Mouse (Mus musculus) cerebellum, adult 2 months (tissue): ENCODE measurements around the gene Ifitm1. TPM values are rescaled to one million over a fixed set of nuclear protein-coding genes. Genes with fewer than 3 reads are reported as not detected.
"Not testable (repeated sequence)": the region's sequence is repeated elsewhere in the genome, so short reads cannot be mapped to it uniquely, and the experiment has no call there.

Experiments used
- DNase-seq, 2 experiments: peaks; one replicate each; pipeline ENCODE4 v3.0.0; 2021
- H3K27ac ChIP-seq: fragments of 200-500 bp; 2 replicates; pipeline ENCODE4 v1.5.1; 2012; ENCODE audit warnings: low read length, control low read depth, inconsistent platforms; ENCODE audit not compliant: insufficient read depth
- H3K27me3 ChIP-seq: fragments of 200-500 bp; 2 replicates; pipeline ENCODE4 v1.6.1; 2012; ENCODE audit warnings: inconsistent platforms, mild to moderate bottlenecking, low read length, moderate library complexity; ENCODE audit not compliant: control insufficient read depth, insufficient read depth
- H3K4me1 ChIP-seq: fragments of 200-500 bp; 2 replicates; pipeline ENCODE4 v1.6.1; 2011; ENCODE audit warnings: low read length; ENCODE audit not compliant: control insufficient read depth, insufficient read depth
- H3K4me3 ChIP-seq: fragments of 200-500 bp; replicated peaks from 2 replicates; pipeline ENCODE3; 2011; ENCODE audit warnings: mild to moderate bottlenecking, low read depth, low read length, control low read depth; ENCODE audit not compliant: insufficient read depth
- CTCF ChIP-seq: fragments of 200-500 bp; IDR thresholded peaks from 2 replicates; pipeline ENCODE4 v1.5.1; 2011; ENCODE audit warnings: low read depth, mild to moderate bottlenecking, control low read depth, low read length, moderate library complexity, borderline replicate concordance; ENCODE audit not compliant: insufficient read depth
- POLR2A ChIP-seq: fragments of 200-500 bp; IDR thresholded peaks from 2 replicates; pipeline ENCODE4 v1.6.1; 2011; ENCODE audit warnings: low read length, control low read depth, borderline replicate concordance; ENCODE audit not compliant: insufficient read depth
- WGBS: fragments of 180-500 bp; shearing (Covaris S2); methylation state at CpG from one replicate; pipeline ENCODE4 v1.1.7; 2018; 5-methylcytosine and 5-hydroxymethylcytosine counted together
- polyA plus RNA-seq: library from polyadenylated mRNA; depleted of rRNA; stranded (reverse); fragments of >200 nt; gene quantifications from 2 replicates; pipeline ENCODE4 v1.2.3, GENCODE M21; 2012

The Ifitm1 gene
- polyA plus RNA-seq, 1 experiment, result 20.0 TPM

- no peak for DNase-seq
- H3K4me1 ChIP-seq, result no peaks in the 10 kb centered on the region
- 72% methylated on average over 5 of the region's 5 CpGs for WGBS
- no peak overlapping the region for H3K27ac ChIP-seq
- H3K4me3 ChIP-seq, result no peak overlapping the region
- no peaks in the 10 kb centered on the region for H3K27me3 ChIP-seq
- TF ChIP-seq POLR2A (no peak), CTCF (no peak)
These were observed 7.0 kb upstream of the Ifitm1 start for GRCm38 (mm10) chr7:140960026-140960425.

- 57% methylated on average over 2 of the region's 2 CpGs for WGBS
- Histone ChIP-seq H3K27me3 (no peaks in the 10 kb centered on the region), H3K27ac (no peak overlapping the region), H3K4me3 (no peak overlapping the region), H3K4me1 (no peaks in the 10 kb centered on the region)
- DNase-seq, result no peak
- TF ChIP-seq CTCF (no peak), POLR2A (no peak)
These were observed 5.6 kb upstream of the Ifitm1 start for GRCm38 (mm10) chr7:140961416-140961815.

- H3K4me1 ChIP-seq, result no peaks in the 10 kb centered on the region
- H3K4me3 ChIP-seq, result no peak overlapping the region
- no peak for DNase-seq
- TF ChIP-seq CTCF (no peak), POLR2A (no peak)
- H3K27me3 ChIP-seq, result no peaks in the 10 kb centered on the region; the same call in 1 of the 2 replicates
- H3K27ac ChIP-seq, result no peak overlapping the region
- WGBS, result 61% methylated on average over 2 of the region's 2 CpGs
These were observed 4.3 kb upstream of the Ifitm1 start for GRCm38 (mm10) chr7:140962733-140963132.

GRCm38 (mm10) chr7:140967862-140968591, 1.0 kb downstream of the Ifitm1 start:
- Histone ChIP-seq H3K4me1 (no peaks in the 10 kb centered on the region), H3K27me3 (no peaks in the 10 kb centered on the region; the same call in 1 of the 2 replicates), H3K4me3 (no peak overlapping the region), H3K27ac (no peak overlapping the region)
- TF ChIP-seq POLR2A (no peak), CTCF (no peak)
- 38% methylated on average over 14 of the region's 14 CpGs for WGBS
- DNase-seq, result no peak

GRCm38 (mm10) chr7:140968710-140969109, 1.7 kb downstream of the Ifitm1 start:
- H3K4me3 ChIP-seq, H3K27ac ChIP-seq, DNase-seq, H3K27me3 ChIP-seq, H3K4me1 ChIP-seq: not testable (repeated sequence)
- 32% methylated on average over 3 of the region's 3 CpGs for WGBS

- H3K27ac ChIP-seq, result no peak overlapping the region
- no peaks in the 10 kb centered on the region for H3K4me1 ChIP-seq
- H3K4me3 ChIP-seq, result no peak overlapping the region
- TF ChIP-seq POLR2A (no peak), CTCF (no peak)
- 45% methylated on average over 7 of the region's 7 CpGs for whole genome bisulfite sequencing
- no peaks in the 10 kb centered on the region; the same call in 1 of the 2 replicates for H3K27me3 ChIP-seq
- DNase-seq, result no peak
These were observed 3.9 kb downstream of the Ifitm1 start for GRCm38 (mm10) chr7:140970931-140971330.

GRCm38 (mm10) chr7:140971479-140972171, 4.6 kb downstream of the Ifitm1 start:
- Histone ChIP-seq H3K27ac (no peak overlapping the region), H3K4me1 (no peaks in the 10 kb centered on the region), H3K27me3 (no peaks in the 10 kb centered on the region; the same call in 1 of the 2 replicates), H3K4me3 (no peak overlapping the region)
- WGBS, result 87% methylated on average over 8 of the region's 8 CpGs
- TF ChIP-seq POLR2A, result no peak
- no peak for TF ChIP-seq CTCF
- no peak for DNase-seq
